ENCODE assay signal across 17 mouse cellular contexts in genomic region chr17:67985532-67985931, GRCm38 (mm10). TPM values are rescaled to one million over a fixed set of nuclear protein-coding genes. Genes with fewer than 3 reads are reported as not detected.
"Had no signal": no experiment of that assay in that cellular context is flagged by ENCODE, and none has a peak within 500 bp of the region (broad histone marks: within the 10 kb centered on the region; RNA-seq: fewer than 3 reads in every experiment).

No protein-coding gene starts in this region.

- H3K9ac ChIP-seq: liver, embryonic 13.5 days; neural tube, embryonic 12.5 days had no signal

- H3K9me3 ChIP-seq: liver, embryonic 13.5 days; neural tube, embryonic 12.5 days had no signal

- DNase-seq: kidney, postnatal 10 days; kidney, postnatal 36 days; layer of hippocampus, postnatal 36 days; liver, embryonic 13.5 days; lung, adult 2 months; lung, postnatal 14 days; lung, postnatal 4 days; midbrain, embryonic 14.5 days; retina, postnatal 1 day; right cerebral cortex, postnatal 25 days; spleen, adult 18-20 months; thymus, adult 18-20 months; thymus, postnatal 36 days had no signal

- H3K4me3 ChIP-seq: left cerebral cortex, adult 2 months; liver, embryonic 13.5 days; neural tube, embryonic 12.5 days had no signal

- H3K4me2 ChIP-seq: liver, embryonic 13.5 days; midbrain, embryonic 11.5 days; neural tube, embryonic 12.5 days had no signal

- H3K27ac ChIP-seq: left cerebral cortex, adult 2 months; liver, embryonic 13.5 days; neural tube, embryonic 12.5 days had no signal

- H3K36me3 ChIP-seq: liver, embryonic 13.5 days; neural tube, embryonic 12.5 days had no signal

- H3K27me3 ChIP-seq: liver, embryonic 13.5 days; neural tube, embryonic 12.5 days had no signal

RNA-seq across cellular contexts. Expression of gene Arhgap28, which starts 18.4 kb away (rescaled TPM):
- total RNA-seq: megakaryocyte-erythroid progenitor cell, adult 5-6 weeks had no signal
